8 mouse cellular contexts compared by ENCODE assay signal in the genomic region with DNA sequence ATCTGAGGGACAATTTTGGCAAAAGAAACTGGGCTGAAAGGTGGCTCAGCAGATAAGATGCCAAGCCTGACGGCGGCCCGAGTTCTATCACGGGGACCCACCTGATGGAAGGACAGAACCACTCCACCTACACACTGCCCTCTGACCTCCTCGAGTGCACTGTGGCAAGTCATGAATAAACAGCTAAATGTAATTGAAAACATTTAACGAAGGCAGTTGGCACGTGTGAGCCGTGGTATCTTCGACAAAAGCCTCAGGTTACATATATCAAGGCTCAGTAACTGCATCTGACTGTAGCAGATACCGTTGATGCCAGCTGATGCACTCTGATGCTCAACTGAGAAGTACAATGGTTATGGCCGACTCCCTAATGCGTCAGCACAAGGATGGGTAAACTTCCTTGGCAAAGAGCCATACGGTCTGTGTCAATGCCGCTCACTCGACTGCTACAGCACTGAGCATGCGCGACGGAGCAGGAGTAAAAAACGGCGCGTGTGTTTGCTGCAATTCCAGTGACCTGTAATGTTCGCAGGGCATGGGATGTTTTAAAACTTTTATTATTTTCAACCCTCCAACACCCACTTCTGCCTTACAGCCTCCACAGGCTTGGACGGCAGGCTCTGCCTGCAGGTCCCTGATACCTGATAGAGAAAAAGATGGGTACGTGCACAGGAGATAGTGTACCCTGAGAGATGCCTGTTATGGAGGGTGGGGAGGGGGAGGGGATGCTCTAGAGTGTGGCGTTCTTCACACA. TPM values are rescaled to one million over a fixed set of nuclear protein-coding genes. Genes with fewer than 3 reads are reported as not detected.
DNase-seq lines count a peak whose midpoint lies in the region; ATAC-seq and TF ChIP-seq lines count a peak whose summit lies in the region.

No protein-coding gene starts in this region.

- no peak overlapping the region for H3K4me2 ChIP-seq in hindbrain, embryonic 13.5 days
- no peak overlapping the region for H3K4me2 ChIP-seq in hindbrain, embryonic 12.5 days (replicated peaks)

- peak; percentile 48 for DNase-seq in kidney, adult 11 months
- DNase-seq in thymus, postnatal 0 days (ENCODE audit: low spot score) = no peak
- no peak for DNase-seq in thymus, adult 2 months
- no peak for DNase-seq in ovary, postnatal 10 days (ENCODE audit: low spot score)

- TF ChIP-seq CTCF in bone marrow, adult 2 months (IDR thresholded peaks at IDR 0.05; ENCODE audit: control insufficient read depth, insufficient read depth, low read length) = no peak
- no peak for TF ChIP-seq CTCF in thymus, adult 2 months (IDR thresholded peaks at IDR 0.05; ENCODE audit: borderline replicate concordance, control insufficient read depth, extremely low read depth, insufficient read depth, low read length, poor library complexity)

- H3K36me3 ChIP-seq in hindbrain, embryonic 13.5 days = peaks cover 7% of the 10 kb centered on the region; the same call in 1 of the 2 replicates
- H3K36me3 ChIP-seq in hindbrain, embryonic 12.5 days = no peaks in the 10 kb centered on the region
- peaks cover 13% of the 10 kb centered on the region for H3K36me3 ChIP-seq in thymus, adult 2 months (ENCODE audit: control insufficient read depth, insufficient read depth, low read length)

- no peak overlapping the region for H3K9ac ChIP-seq in hindbrain, embryonic 13.5 days
- H3K9ac ChIP-seq in hindbrain, embryonic 12.5 days = no peak overlapping the region

- no peak for TF ChIP-seq POLR2A in bone marrow, adult 2 months (IDR thresholded peaks at IDR 0.05; ENCODE audit: borderline replicate concordance, control insufficient read depth, low read depth, low read length)
- no peak for TF ChIP-seq POLR2A in thymus, adult 2 months (IDR thresholded peaks at IDR 0.05; ENCODE audit: control insufficient read depth, extremely low read depth, insufficient read depth, low read length, poor library complexity)

- H3K27me3 ChIP-seq in hindbrain, embryonic 13.5 days = no peaks in the 10 kb centered on the region
- H3K27me3 ChIP-seq in hindbrain, embryonic 12.5 days = no peaks in the 10 kb centered on the region
- H3K27me3 ChIP-seq in thymus, adult 2 months (ENCODE audit: control insufficient read depth, insufficient read depth, low read length) = no peaks in the 10 kb centered on the region

- WGBS in hindbrain, embryonic 13.5 days = 80% methylated on average over 25 of the region's 25 CpGs
- 82% methylated on average over 25 of the region's 25 CpGs for WGBS in hindbrain, embryonic 12.5 days
- 64% methylated on average over 25 of the region's 25 CpGs for WGBS in bone marrow, adult 2 months
- 94% methylated on average over 25 of the region's 25 CpGs for WGBS in thymus, adult 2 months

- 0 out of 2 replicates have a peak, but pooled peaks have one; percentile 43 for ATAC-seq in hindbrain, embryonic 13.5 days (ENCODE audit: low FRiP score)
- ATAC-seq in hindbrain, embryonic 12.5 days (ENCODE audit: low FRiP score) = no peak
- peak; percentile 84 for ATAC-seq in megakaryocyte progenitor cell, adult 5-6 weeks (replicated peaks; ENCODE audit: poor library complexity)

- H3K27ac ChIP-seq in hindbrain, embryonic 13.5 days = no peak overlapping the region
- H3K27ac ChIP-seq in hindbrain, embryonic 12.5 days = no peak overlapping the region
- peak overlapping the region; percentile 95 for H3K27ac ChIP-seq in bone marrow, adult 2 months (ENCODE audit: control insufficient read depth, insufficient read depth, low read depth, low read length, poor library complexity)
- no peak overlapping the region for H3K27ac ChIP-seq in thymus, adult 2 months (ENCODE audit: control insufficient read depth, insufficient read depth, low read length)

- no peaks in the 10 kb centered on the region for H3K9me3 ChIP-seq in hindbrain, embryonic 13.5 days
- H3K9me3 ChIP-seq in hindbrain, embryonic 12.5 days (replicated peaks) = no peaks in the 10 kb centered on the region

- no peak overlapping the region for H3K4me3 ChIP-seq in hindbrain, embryonic 13.5 days
- no peak overlapping the region for H3K4me3 ChIP-seq in hindbrain, embryonic 12.5 days
- H3K4me3 ChIP-seq in bone marrow, adult 2 months (replicated peaks; ENCODE audit: control insufficient read depth, low read depth, low read length) = peak overlapping the region; percentile 15
- H3K4me3 ChIP-seq in thymus, adult 2 months (ENCODE audit: control insufficient read depth, insufficient read depth, low read length) = no peak overlapping the region

- peaks cover 5% of the 10 kb centered on the region; the same call in 1 of the 2 replicates for H3K4me1 ChIP-seq in hindbrain, embryonic 13.5 days (replicated peaks)
- H3K4me1 ChIP-seq in hindbrain, embryonic 12.5 days = 0 out of 2 replicates have a peak, but pooled peaks cover 3% of the 10 kb centered on the region
- peaks cover 9% of the 10 kb centered on the region for H3K4me1 ChIP-seq in bone marrow, adult 2 months (ENCODE audit: control insufficient read depth, insufficient read depth, low read length)
- peaks cover 8% of the 10 kb centered on the region; the same call in 1 of the 2 replicates for H3K4me1 ChIP-seq in thymus, adult 2 months (replicated peaks; ENCODE audit: control insufficient read depth, insufficient read depth, low read length)

RNA-seq across cellular contexts. Expression of a gene that starts 26.2 kb away (rescaled TPM):
- 18.0 and 18.6 TPM in 2 replicates for polyA plus RNA-seq in hindbrain, embryonic 13.5 days (2015; fragmentation: Nextera tagmentation; extraction: Ambion mirVana)
- 14.3 and 17.8 TPM in 2 replicates for polyA plus RNA-seq in hindbrain, embryonic 12.5 days (2016; fragmentation: Nextera tagmentation; extraction: Ambion mirVana)
- 33.5 and 38.8 TPM in 2 replicates for polyA plus RNA-seq in bone marrow, adult 2 months (2011; ENCODE audit: insufficient read depth, insufficient read length, low replicate concordance, missing spikeins)
- total RNA-seq in megakaryocyte progenitor cell, adult 5-6 weeks (2015) = 0.42 and 1.4 TPM in 2 replicates
- total RNA-seq in megakaryocyte progenitor cell, adult 5-6 weeks (2017) = 1.4 and 1.6 TPM in 2 replicates
- polyA plus RNA-seq in thymus, postnatal 0 days (2015; fragmentation: Nextera tagmentation; extraction: Ambion mirVana) = 33.2 and 35.9 TPM in 2 replicates
- polyA plus RNA-seq in thymus, adult 2 months (2012; rRNA removed) = 43.6 and 45.7 TPM in 2 replicates

RNA-seq across cellular contexts. Expression of a gene that starts 38.1 kb away (rescaled TPM):
- polyA plus RNA-seq in hindbrain, embryonic 13.5 days (2015; fragmentation: Nextera tagmentation; extraction: Ambion mirVana) = 5.1 and 5.8 TPM in 2 replicates
- polyA plus RNA-seq in hindbrain, embryonic 12.5 days (2016; fragmentation: Nextera tagmentation; extraction: Ambion mirVana) = 2.6 and 2.8 TPM in 2 replicates
- 4.0 and 7.2 TPM in 2 replicates for polyA plus RNA-seq in bone marrow, adult 2 months (2011; ENCODE audit: insufficient read depth, insufficient read length, low replicate concordance, missing spikeins)
- 0.42 and 1.0 TPM in 2 replicates for total RNA-seq in megakaryocyte progenitor cell, adult 5-6 weeks (2015)
- total RNA-seq in megakaryocyte progenitor cell, adult 5-6 weeks (2017) = 0.54 and 1.1 TPM in 2 replicates
- 10.4 and 11.1 TPM in 2 replicates for polyA plus RNA-seq in thymus, postnatal 0 days (2015; fragmentation: Nextera tagmentation; extraction: Ambion mirVana)
- polyA plus RNA-seq in thymus, adult 2 months (2012; rRNA removed) = 45.1 and 51.9 TPM in 2 replicates

RNA-seq across cellular contexts. Expression of a gene that starts 47.6 kb away (rescaled TPM):
- 12.9 and 13.1 TPM in 2 replicates for polyA plus RNA-seq in hindbrain, embryonic 13.5 days (2015; fragmentation: Nextera tagmentation; extraction: Ambion mirVana)
- 13.8 and 14.3 TPM in 2 replicates for polyA plus RNA-seq in hindbrain, embryonic 12.5 days (2016; fragmentation: Nextera tagmentation; extraction: Ambion mirVana)
- polyA plus RNA-seq in bone marrow, adult 2 months (2011; ENCODE audit: insufficient read depth, insufficient read length, low replicate concordance, missing spikeins) = 27.7 and 34.2 TPM in 2 replicates
- 27.5 and 28.3 TPM in 2 replicates for total RNA-seq in megakaryocyte progenitor cell, adult 5-6 weeks (2015)
- total RNA-seq in megakaryocyte progenitor cell, adult 5-6 weeks (2017) = 1.9 and 3.1 TPM in 2 replicates
- 8.0 and 11.3 TPM in 2 replicates for polyA plus RNA-seq in thymus, postnatal 0 days (2015; fragmentation: Nextera tagmentation; extraction: Ambion mirVana)
- polyA plus RNA-seq in thymus, adult 2 months (2012; rRNA removed) = 45.5 and 66.9 TPM in 2 replicates

RNA-seq across cellular contexts. Expression of a gene that starts 47.6 kb away (rescaled TPM):
- 0.65 and 1.5 TPM in 2 replicates for polyA plus RNA-seq in hindbrain, embryonic 13.5 days (2015; fragmentation: Nextera tagmentation; extraction: Ambion mirVana)
- 0.35 and 0.73 TPM in 2 replicates for polyA plus RNA-seq in hindbrain, embryonic 12.5 days (2016; fragmentation: Nextera tagmentation; extraction: Ambion mirVana)
- 5.3 TPM in 1 of 2 replicates, not detected in the other for polyA plus RNA-seq in bone marrow, adult 2 months (2011; ENCODE audit: insufficient read depth, insufficient read length, low replicate concordance, missing spikeins)
- not detected in 2 replicates for total RNA-seq in megakaryocyte progenitor cell, adult 5-6 weeks (2015)
- not detected in 2 replicates for total RNA-seq in megakaryocyte progenitor cell, adult 5-6 weeks (2017)
- polyA plus RNA-seq in thymus, postnatal 0 days (2015; fragmentation: Nextera tagmentation; extraction: Ambion mirVana) = 0.58 and 0.60 TPM in 2 replicates
- polyA plus RNA-seq in thymus, adult 2 months (2012; rRNA removed) = 0.15 TPM in 1 of 2 replicates, not detected in the other
